Mouse (Mus musculus) hindbrain, embryonic 14.5 days (tissue): ENCODE data around the gene Frmd4a. TPM values are rescaled to one million over a fixed set of nuclear protein-coding genes. Genes with fewer than 3 reads are reported as not detected.

Experiments
- ATAC-seq: fragments of 200-750 bp; cut with Nextera tagmentation; 2 replicates; pipeline ENCODE4 v1.8.0; 2017; ENCODE audit warnings: moderate number of reproducible peaks, mild to moderate bottlenecking, moderate TSS enrichment, moderate library complexity; ENCODE audit not compliant: low FRiP score
- DNase-seq: peaks from one replicate; pipeline ENCODE4 v3.0.0-alpha.2; 2015; ENCODE audit warnings: low spot score
- H3K27ac ChIP-seq: fragments of 300-500 bp; sonication (generic); 2 replicates; pipeline ENCODE4 v1.5.1; 2014; ENCODE audit warnings: mild to moderate bottlenecking, moderate library complexity
- H3K27me3 ChIP-seq: fragments of 300-500 bp; sonication (generic); 2 replicates; pipeline ENCODE4 v1.6.1; 2014; ENCODE audit warnings: mild to moderate bottlenecking, low read length, mixed read lengths; ENCODE audit not compliant: control insufficient read depth, insufficient read depth
- H3K36me3 ChIP-seq: fragments of 300-500 bp; sonication (generic); replicated peaks from 2 replicates; pipeline ENCODE4 v1.6.1; 2014; ENCODE audit not compliant: control insufficient read depth, insufficient read depth
- H3K4me1 ChIP-seq: fragments of 300-500 bp; sonication (generic); replicated peaks from 2 replicates; pipeline ENCODE4 v1.6.1; 2014; ENCODE audit warnings: antibody characterized with exemption, low read length, mixed read lengths; ENCODE audit not compliant: control insufficient read depth, insufficient read depth
- H3K4me2 ChIP-seq: fragments of 300-500 bp; sonication (generic); replicated peaks from 2 replicates; pipeline ENCODE4 v1.6.1; 2014; ENCODE audit warnings: mild to moderate bottlenecking, moderate library complexity
- H3K4me3 ChIP-seq: fragments of 300-500 bp; sonication (generic); replicated peaks from 2 replicates; pipeline ENCODE4 v1.5.1; 2014; ENCODE audit warnings: mild to moderate bottlenecking, low read length
- H3K9ac ChIP-seq: fragments of 300-500 bp; sonication (generic); 2 replicates; pipeline ENCODE4 v1.6.1; 2014
- H3K9me3 ChIP-seq: fragments of 300-500 bp; sonication (generic); 2 replicates; pipeline ENCODE4 v1.6.1; 2016; ENCODE audit warnings: low read length; ENCODE audit not compliant: control insufficient read depth
- WGBS: fragments of 180-500 bp; shearing (Covaris S2); extraction: QIAGEN DNeasy Blood & Tissue Kit; methylation state at CpG from one replicate; pipeline ENCODE4 v1.1.7; 2014; 5-methylcytosine and 5-hydroxymethylcytosine counted together
- polyA plus RNA-seq: library from polyadenylated mRNA; unstranded; fragments of >200 nt; fragmentation: Nextera tagmentation; extraction: Ambion mirVana; gene quantifications from 2 replicates; pipeline ENCODE4 v1.2.1, GENCODE M21; 2014

Gene Frmd4a
- polyA plus RNA-seq, 1 experiment from 2014 or later = 56.9 TPM

GRCm38 (mm10) chr2:4472760-4473480 lies 455.4 kb downstream of the Frmd4a start:
- H3K27me3 ChIP-seq = no peaks in the 10 kb centered on the region
- DNase-seq = no peak
- H3K36me3 ChIP-seq = peaks cover 23% of the 10 kb centered on the region; the same call in 1 of the 2 replicates
- H3K4me2 ChIP-seq = no peak overlapping the region
- no peak overlapping the region for H3K9ac ChIP-seq
- H3K4me3 ChIP-seq = no peak overlapping the region
- 41% methylated on average over 7 of the region's 7 CpGs for WGBS
- ATAC-seq = no peak
- peaks cover 12% of the 10 kb centered on the region; the same call in 1 of the 2 replicates for H3K9me3 ChIP-seq
- H3K4me1 ChIP-seq = 0 out of 2 replicates have a peak, but pooled peaks cover 8% of the 10 kb centered on the region
- H3K27ac ChIP-seq = no peak overlapping the region

- DNase-seq (no peak), ATAC-seq (no peak)
- Histone ChIP-seq H3K9me3 (peaks cover 4% of the 10 kb centered on the region; the same call in 1 of the 2 replicates), H3K4me3 (no peak overlapping the region), H3K27me3 (no peaks in the 10 kb centered on the region), H3K4me2 (no peak overlapping the region), H3K36me3 (peaks cover 23% of the 10 kb centered on the region; the same call in 1 of the 2 replicates), H3K9ac (no peak overlapping the region), H3K27ac (peak overlapping the region; percentile 1; the same call in 1 of the 2 replicates), H3K4me1 (0 out of 2 replicates have a peak, but pooled peaks cover 8% of the 10 kb centered on the region)
- WGBS = 70% methylated on average over 7 of the region's 8 CpGs
These were observed 456.5 kb downstream of the Frmd4a start for GRCm38 (mm10) chr2:4473866-4474538.

- 0 out of 2 replicates have a peak, but pooled peaks cover 8% of the 10 kb centered on the region for H3K4me1 ChIP-seq
- no peak for DNase-seq
- H3K9ac ChIP-seq = no peak overlapping the region
- H3K27ac ChIP-seq = peak overlapping the region; percentile 1; the same call in 1 of the 2 replicates
- H3K36me3 ChIP-seq = peaks cover 23% of the 10 kb centered on the region; the same call in 1 of the 2 replicates
- ATAC-seq = no peak
- H3K27me3 ChIP-seq = no peaks in the 10 kb centered on the region
- H3K9me3 ChIP-seq = no peaks in the 10 kb centered on the region
- H3K4me2 ChIP-seq = no peak overlapping the region
- no peak overlapping the region for H3K4me3 ChIP-seq
These were observed 457.0 kb downstream of the Frmd4a start for GRCm38 (mm10) chr2:4474539-4474937.

DNA sequence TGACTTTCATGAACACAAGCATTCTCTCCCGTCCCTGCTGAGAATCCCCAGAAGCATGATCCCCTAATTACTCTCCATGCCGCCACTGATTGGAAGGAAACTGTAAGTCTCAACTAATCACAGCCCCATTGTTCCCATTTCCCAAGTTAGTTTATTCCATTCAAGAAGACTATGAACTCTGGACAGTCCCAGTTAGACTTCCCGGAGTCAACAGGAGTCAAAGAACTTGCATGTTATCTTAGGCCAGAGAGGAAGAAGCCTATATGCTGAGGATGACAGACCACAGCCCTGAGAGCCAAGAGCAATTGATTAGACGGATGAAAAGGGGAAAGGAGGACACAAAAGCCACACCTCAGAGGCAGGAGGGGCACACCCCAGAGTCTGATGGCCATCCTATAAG lies 458.5 kb downstream of the Frmd4a start:
- H3K4me1 ChIP-seq = 0 out of 2 replicates have a peak, but pooled peaks cover 10% of the 10 kb centered on the region

DNA sequence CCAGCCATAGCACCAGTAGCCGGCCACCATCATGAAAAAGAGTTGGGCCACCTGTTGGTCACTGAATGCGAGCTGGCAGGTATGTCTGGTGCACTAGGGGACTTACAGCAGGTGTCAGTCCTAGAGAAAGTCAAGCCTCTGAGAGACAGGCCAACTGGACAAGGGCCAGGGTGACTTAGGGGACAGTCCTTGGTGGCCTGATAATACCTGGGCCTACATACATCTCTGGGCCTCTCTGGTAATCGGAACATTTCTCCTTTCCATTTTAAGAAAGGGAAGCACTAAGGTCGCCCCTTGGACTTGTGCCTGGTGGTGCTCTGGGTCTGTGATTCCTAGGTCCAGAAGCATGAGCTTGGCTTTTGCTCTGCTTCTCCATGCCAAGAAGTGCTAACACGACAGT lies 459.1 kb downstream of the Frmd4a start:
- no peak overlapping the region for H3K4me2 ChIP-seq
- H3K9me3 ChIP-seq = no peaks in the 10 kb centered on the region
- H3K4me3 ChIP-seq = no peak overlapping the region
- H3K27me3 ChIP-seq = no peaks in the 10 kb centered on the region
- no peak for DNase-seq
- H3K4me1 ChIP-seq = peaks cover 14% of the 10 kb centered on the region; the same call in 1 of the 2 replicates
- ATAC-seq = no peak
- H3K36me3 ChIP-seq = peaks cover 23% of the 10 kb centered on the region; the same call in 1 of the 2 replicates
- WGBS = 91% methylated on average over 5 of the region's 5 CpGs
- no peak overlapping the region for H3K27ac ChIP-seq
- H3K9ac ChIP-seq = no peak overlapping the region

More for the DNA sequence above, 458.5 kb downstream of the Frmd4a start:
- Histone ChIP-seq H3K9ac (no peak overlapping the region), H3K36me3 (peaks cover 23% of the 10 kb centered on the region; the same call in 1 of the 2 replicates), H3K27me3 (no peaks in the 10 kb centered on the region), H3K4me2 (no peak overlapping the region), H3K9me3 (no peaks in the 10 kb centered on the region), H3K27ac (no peak overlapping the region), H3K4me3 (no peak overlapping the region)
- 75% methylated on average over 4 of the region's 4 CpGs for WGBS
- no peak for DNase-seq
- no peak for ATAC-seq

DNA sequence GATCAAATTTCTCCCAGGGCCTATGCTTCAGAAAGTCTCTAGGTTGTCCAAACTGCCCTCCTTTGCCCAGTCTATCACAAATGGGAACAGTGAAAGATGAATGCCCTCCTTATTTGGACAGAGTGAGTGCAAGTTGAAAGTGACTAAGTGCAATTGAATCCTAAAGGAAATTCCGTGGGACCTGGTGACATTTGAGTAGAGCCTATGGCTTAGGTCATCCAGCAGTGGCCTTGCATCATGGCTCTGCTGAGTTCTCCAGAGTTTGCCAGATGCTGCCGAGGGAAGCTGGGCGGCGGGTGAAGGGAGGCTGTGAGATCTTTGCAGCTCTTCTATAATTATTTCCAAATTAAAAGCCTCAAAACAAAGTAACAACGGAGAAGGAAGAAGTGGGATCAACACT lies 459.8 kb downstream of the Frmd4a start:
- no peak overlapping the region for H3K4me2 ChIP-seq
- peaks cover 10% of the 10 kb centered on the region; the same call in 1 of the 2 replicates for H3K4me1 ChIP-seq
- ATAC-seq (no peak), DNase-seq (no peak)
- peaks cover 23% of the 10 kb centered on the region; the same call in 1 of the 2 replicates for H3K36me3 ChIP-seq
- H3K27ac ChIP-seq = no peak overlapping the region
- H3K9me3 ChIP-seq = no peaks in the 10 kb centered on the region
- H3K27me3 ChIP-seq = no peaks in the 10 kb centered on the region
- no peak overlapping the region for H3K4me3 ChIP-seq
- no peak overlapping the region for H3K9ac ChIP-seq
- 83% methylated on average over 5 of the region's 5 CpGs for WGBS

DNA sequence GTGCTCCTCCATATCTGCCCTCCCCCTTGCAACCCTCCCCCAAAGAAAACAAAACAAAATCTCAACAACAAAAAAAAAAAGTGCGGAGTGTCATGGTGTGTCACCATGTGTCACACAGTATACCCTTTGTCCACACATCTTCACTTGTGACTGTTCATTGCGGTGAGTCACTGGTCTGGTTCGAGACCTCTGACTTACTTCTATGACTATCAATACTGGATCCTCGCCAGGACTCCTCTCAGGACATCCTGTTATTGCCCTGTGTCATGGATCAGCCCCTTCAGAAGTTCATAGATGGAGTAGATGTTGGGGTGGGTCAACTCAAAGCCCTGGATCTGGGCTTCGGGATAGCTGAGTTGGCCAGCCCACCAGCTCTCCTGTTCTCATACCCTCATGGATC lies 462.7 kb downstream of the Frmd4a start:
- no peak overlapping the region for H3K9ac ChIP-seq
- H3K27ac ChIP-seq = no peak overlapping the region
- peaks cover 6% of the 10 kb centered on the region; the same call in 1 of the 2 replicates for H3K4me1 ChIP-seq
- ATAC-seq = no peak
- H3K36me3 ChIP-seq = peaks cover 32% of the 10 kb centered on the region
- H3K9me3 ChIP-seq = no peaks in the 10 kb centered on the region
- 90% methylated on average over 5 of the region's 5 CpGs for WGBS
- H3K4me3 ChIP-seq = no peak overlapping the region
- no peak overlapping the region for H3K4me2 ChIP-seq
- DNase-seq = no peak
- no peaks in the 10 kb centered on the region for H3K27me3 ChIP-seq

DNA sequence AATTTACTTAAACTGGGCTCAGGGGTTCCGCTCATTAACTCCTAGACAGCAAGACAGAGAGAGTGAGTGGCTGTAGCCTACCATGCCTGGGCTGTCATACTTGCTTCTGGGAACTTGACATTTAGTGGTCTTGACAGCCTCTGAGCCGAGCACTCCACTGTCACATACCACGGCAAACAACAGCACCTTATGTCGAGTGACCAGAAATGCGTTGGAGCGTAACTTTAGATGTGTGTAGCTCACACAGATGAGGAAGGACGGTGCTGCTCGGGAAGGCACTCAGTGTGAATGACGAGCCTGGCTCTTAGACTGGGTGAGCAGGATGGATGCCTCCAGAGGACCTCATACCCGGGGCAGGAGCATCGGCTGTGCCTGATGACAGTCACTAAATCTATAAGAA lies 463.6 kb downstream of the Frmd4a start:
- 63% methylated on average over 11 of the region's 11 CpGs for WGBS
- H3K27ac ChIP-seq = peak overlapping the region; percentile 62; the same call in 1 of the 2 replicates
- H3K4me3 ChIP-seq = no peak overlapping the region
- no peak for DNase-seq
- peaks cover 6% of the 10 kb centered on the region; the same call in 1 of the 2 replicates for H3K4me1 ChIP-seq
- H3K36me3 ChIP-seq = peaks cover 22% of the 10 kb centered on the region
- no peaks in the 10 kb centered on the region for H3K27me3 ChIP-seq
- H3K9me3 ChIP-seq = no peaks in the 10 kb centered on the region
- H3K9ac ChIP-seq = no peak overlapping the region
- peak; percentile 66 for ATAC-seq
- H3K4me2 ChIP-seq = no peak overlapping the region

DNA sequence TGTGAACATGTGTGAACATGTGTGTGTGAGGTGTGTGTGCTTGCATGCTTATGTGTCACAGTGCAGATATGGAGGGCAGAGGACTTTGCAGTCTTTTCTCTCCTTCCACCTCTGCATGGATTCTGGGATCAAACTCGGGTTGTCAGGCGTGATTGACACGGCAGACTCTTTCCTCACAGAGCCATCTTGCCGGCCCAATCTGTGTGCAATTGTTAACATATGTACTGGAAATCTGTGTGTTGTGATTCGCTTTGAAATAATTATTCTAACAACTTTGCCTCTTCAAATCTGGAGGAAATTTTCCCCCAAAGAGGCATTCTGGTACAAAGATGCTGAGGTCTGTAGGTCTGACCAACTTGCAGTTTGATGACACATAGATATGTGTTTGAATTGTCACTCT lies 468.7 kb downstream of the Frmd4a start:
- Histone ChIP-seq H3K4me2 (no peak overlapping the region), H3K36me3 (peaks cover 14% of the 10 kb centered on the region), H3K27ac (peak overlapping the region; percentile 23; the same call in 1 of the 2 replicates), H3K9me3 (no peaks in the 10 kb centered on the region), H3K9ac (no peak overlapping the region), H3K4me1 (peaks cover 22% of the 10 kb centered on the region), H3K4me3 (no peak overlapping the region), H3K27me3 (no peaks in the 10 kb centered on the region)
- DNase-seq = no peak
- 89% methylated on average over 5 of the region's 5 CpGs for WGBS
- no peak for ATAC-seq
